Mouse (Mus musculus) lung, postnatal 0 days (tissue): ENCODE results near the gene Hecw1. TPM values are rescaled to one million over a fixed set of nuclear protein-coding genes. Genes with fewer than 3 reads are reported as not detected.

Source experiments
- ATAC-seq: fragments of 200-750 bp; cut with Nextera tagmentation; 2 replicates; pipeline ENCODE4 v1.8.0; 2017; ENCODE audit warnings: moderate library complexity
- DNase-seq: peaks from one replicate; pipeline ENCODE4 v3.0.0-alpha.2; 2016; ENCODE audit warnings: low spot score
- H3K27ac ChIP-seq: fragments of 300-500 bp; sonication (generic); 2 replicates; pipeline ENCODE4 v1.5.1; 2014; ENCODE audit warnings: antibody characterized with exemption, mild to moderate bottlenecking, low read length, mixed read lengths
- H3K27me3 ChIP-seq: fragments of 300-500 bp; sonication (generic); replicated peaks from 2 replicates; pipeline ENCODE4 v1.6.1; 2014; ENCODE audit warnings: low read length, mixed read lengths; ENCODE audit not compliant: insufficient read depth
- H3K36me3 ChIP-seq: fragments of 300-500 bp; sonication (generic); 2 replicates; pipeline ENCODE4 v1.6.1; 2014; ENCODE audit warnings: low read length, mixed read lengths; ENCODE audit not compliant: insufficient read depth
- H3K4me1 ChIP-seq: fragments of 300-500 bp; sonication (generic); 2 replicates; pipeline ENCODE4 v1.6.1; 2014; ENCODE audit warnings: antibody characterized with exemption, low read depth, low read length, mixed read lengths; ENCODE audit not compliant: insufficient read depth
- H3K4me2 ChIP-seq: fragments of 300-500 bp; sonication (generic); replicated peaks from 2 replicates; pipeline ENCODE4 v1.6.1; 2014; ENCODE audit warnings: low read depth, mild to moderate bottlenecking, low read length, moderate library complexity, mixed read lengths
- H3K4me3 ChIP-seq: fragments of 300-500 bp; sonication (generic); 2 replicates; pipeline ENCODE4 v1.5.1; 2014; ENCODE audit warnings: low read depth, low read length
- H3K9ac ChIP-seq: fragments of 300-500 bp; sonication (generic); replicated peaks from 2 replicates; pipeline ENCODE4 v1.6.1; 2014; ENCODE audit warnings: low read depth, mild to moderate bottlenecking
- H3K9me3 ChIP-seq: fragments of 300-500 bp; sonication (generic); 2 replicates; pipeline ENCODE4 v1.6.1; 2016; ENCODE audit warnings: low read length, mixed read lengths
- CTCF ChIP-seq: IDR thresholded peaks from 2 replicates; pipeline ENCODE4 v1.5.1; 2016; ENCODE audit warnings: antibody characterized with exemption, mild to moderate bottlenecking
- EP300 ChIP-seq: IDR thresholded peaks from 2 replicates; pipeline ENCODE4 v1.6.1; 2016; ENCODE audit warnings: antibody characterized with exemption, mild to moderate bottlenecking, control low read depth
- WGBS: fragments of 180-500 bp; shearing (Covaris S2); extraction: QIAGEN DNeasy Blood & Tissue Kit; methylation state at CpG from one replicate; pipeline ENCODE4 v1.1.7; 2014; 5-methylcytosine and 5-hydroxymethylcytosine counted together
- polyA plus RNA-seq: library from polyadenylated mRNA; unstranded; fragments of >200 nt; fragmentation: Nextera tagmentation; extraction: Ambion mirVana; gene quantifications from 2 replicates; pipeline ENCODE4 v1.2.1, GENCODE M21; 2015

The Hecw1 gene
- polyA plus RNA-seq, 1 experiment from 2014 or later = 0.10 TPM

- ATAC-seq (no peak), DNase-seq (no peak)
- no peak overlapping the region for H3K9ac ChIP-seq
- no peaks in the 10 kb centered on the region for H3K9me3 ChIP-seq
- no peak overlapping the region for H3K4me3 ChIP-seq
- H3K4me1 ChIP-seq = no peaks in the 10 kb centered on the region
- H3K36me3 ChIP-seq = no peaks in the 10 kb centered on the region
- 0 out of 2 replicates have a peak, but pooled peaks cover 6% of the 10 kb centered on the region for H3K27me3 ChIP-seq
- no peak overlapping the region for H3K4me2 ChIP-seq
- 61% methylated on average over 3 of the region's 3 CpGs for WGBS
- no peak for TF ChIP-seq CTCF
- no peak for TF ChIP-seq EP300
- H3K27ac ChIP-seq = no peak overlapping the region
These were observed 3.4 kb downstream of the Hecw1 start for GRCm38 (mm10) chr13:14519605-14520004.

- WGBS = 67% methylated on average over 3 of the region's 3 CpGs
- Histone ChIP-seq H3K36me3 (no peaks in the 10 kb centered on the region), H3K9me3 (no peaks in the 10 kb centered on the region), H3K4me2 (no peak overlapping the region), H3K9ac (no peak overlapping the region), H3K27ac (no peak overlapping the region), H3K4me3 (no peak overlapping the region), H3K4me1 (no peaks in the 10 kb centered on the region), H3K27me3 (0 out of 2 replicates have a peak, but pooled peaks cover 5% of the 10 kb centered on the region)
- DNase-seq = no peak
- no peak for ATAC-seq
- TF ChIP-seq CTCF (no peak), EP300 (no peak)
These were observed 5.5 kb downstream of the Hecw1 start for GRCm38 (mm10) chr13:14517478-14517877.

GRCm38 (mm10) chr13:14515106-14515505 is 7.9 kb downstream of the Hecw1 start:
- 67% methylated on average over 2 of the region's 2 CpGs for WGBS
- H3K9me3 ChIP-seq = no peaks in the 10 kb centered on the region
- no peak for TF ChIP-seq CTCF
- no peak for TF ChIP-seq EP300
- H3K36me3 ChIP-seq = no peaks in the 10 kb centered on the region
- DNase-seq (no peak), ATAC-seq (no peak)
- H3K9ac ChIP-seq = no peak overlapping the region
- no peak overlapping the region for H3K4me2 ChIP-seq
- no peaks in the 10 kb centered on the region for H3K4me1 ChIP-seq
- H3K27me3 ChIP-seq = no peaks in the 10 kb centered on the region
- H3K4me3 ChIP-seq = no peak overlapping the region
- no peak overlapping the region for H3K27ac ChIP-seq

- Histone ChIP-seq H3K9ac (no peak overlapping the region), H3K36me3 (no peaks in the 10 kb centered on the region), H3K4me3 (no peak overlapping the region), H3K4me1 (no peaks in the 10 kb centered on the region), H3K27ac (no peak overlapping the region), H3K4me2 (no peak overlapping the region), H3K9me3 (no peaks in the 10 kb centered on the region), H3K27me3 (no peaks in the 10 kb centered on the region)
- TF ChIP-seq EP300 = no peak
- no peak for TF ChIP-seq CTCF
- DNase-seq (no peak), ATAC-seq (no peak)
These were observed 9.1 kb downstream of the Hecw1 start for GRCm38 (mm10) chr13:14513934-14514333.

- Histone ChIP-seq H3K27ac (no peak overlapping the region), H3K9ac (no peak overlapping the region), H3K4me3 (no peak overlapping the region), H3K9me3 (no peaks in the 10 kb centered on the region), H3K36me3 (no peaks in the 10 kb centered on the region), H3K4me2 (no peak overlapping the region), H3K4me1 (no peaks in the 10 kb centered on the region), H3K27me3 (no peaks in the 10 kb centered on the region)
- 75% methylated on average over 5 of the region's 5 CpGs for WGBS
- no peak for TF ChIP-seq EP300
- TF ChIP-seq CTCF = no peak
- ATAC-seq (no peak), DNase-seq (no peak)
These were observed 16.3 kb downstream of the Hecw1 start for GRCm38 (mm10) chr13:14506765-14507164.

- H3K4me1 ChIP-seq = no peaks in the 10 kb centered on the region
- TF ChIP-seq CTCF (no peak), EP300 (no peak)
- H3K27me3 ChIP-seq = no peaks in the 10 kb centered on the region
- H3K4me2 ChIP-seq = no peak overlapping the region
- 31% methylated on average over 1 of the region's 1 CpGs for WGBS
- no peak for DNase-seq
- H3K36me3 ChIP-seq = no peaks in the 10 kb centered on the region
- no peak overlapping the region for H3K4me3 ChIP-seq
- no peaks in the 10 kb centered on the region for H3K9me3 ChIP-seq
- no peak for ATAC-seq
- H3K9ac ChIP-seq = no peak overlapping the region
- H3K27ac ChIP-seq = no peak overlapping the region
These were observed 22.8 kb downstream of the Hecw1 start for GRCm38 (mm10) chr13:14500251-14500650.

- Histone ChIP-seq H3K4me2 (no peak overlapping the region), H3K9ac (no peak overlapping the region), H3K4me3 (no peak overlapping the region), H3K27me3 (no peaks in the 10 kb centered on the region), H3K36me3 (no peaks in the 10 kb centered on the region), H3K9me3 (no peaks in the 10 kb centered on the region), H3K27ac (no peak overlapping the region), H3K4me1 (no peaks in the 10 kb centered on the region)
- DNase-seq = no peak
- WGBS = 84% methylated on average over 8 of the region's 8 CpGs
- no peak for ATAC-seq
- no peak for TF ChIP-seq EP300
- TF ChIP-seq CTCF = no peak
These were observed 24.2 kb downstream of the Hecw1 start for GRCm38 (mm10) chr13:14498780-14499179.
